Mouse (Mus musculus): ENCODE results near the gene Akap2.

GRCm38 (mm10) chr4:57885186-57885585 lies 167.7 kb downstream of the Akap2 start:
- TF ChIP-seq CTCF (IDR thresholded peaks at IDR 0.05; ENCODE audit: low read depth) = no peak
- TF ChIP-seq EP300 (optimal IDR thresholded peaks at IDR 0.05) = no peak

Data from stomach, postnatal 0 days (tissue).